Mouse (Mus musculus) brown adipose tissue, adult 24 weeks (tissue): ENCODE results near the gene Gm11985. TPM values are rescaled to one million over a fixed set of nuclear protein-coding genes. Genes with fewer than 3 reads are reported as not detected.

Experiments
- polyA plus RNA-seq: library from polyadenylated mRNA; stranded (reverse); fragments of >200 nt; gene quantifications from 2 replicates; pipeline ENCODE4 v1.2.4, GENCODE M21; 2012; ENCODE audit not compliant: missing spikeins, insufficient read depth, insufficient read length

Gm11985 gene
- polyA plus RNA-seq, 1 experiment: not detected

Other genes with a start within 250 kb of the Gm11985 start
- gene Adcy1, start 125.1 kb downstream of the Gm11985 start, polyA plus RNA-seq: not detected in 2 replicates
- not detected in 2 replicates for gene Igfbp1, start 9.2 kb upstream of the Gm11985 start, polyA plus RNA-seq
- gene Igfbp3, start 25.4 kb upstream of the Gm11985 start, polyA plus RNA-seq: 5.9 and 8.2 TPM in 2 replicates